Mouse (Mus musculus): ENCODE data around the gene Itga2b. TPM values are rescaled to one million over a fixed set of nuclear protein-coding genes. Genes with fewer than 3 reads are reported as not detected.
A peak's percentile ranks its signal among the peaks of the same experiment; 100 is the strongest.

The Itga2b gene
- total and polyA plus RNA-seq, 3 experiments, result 27.3 to 72.3 (median 27.8) TPM

- Histone ChIP-seq H3K4me3 (ENCODE audit: low read depth, low read length) (no peak overlapping the region), H3K36me3 (replicated peaks) (peaks cover 14% of the 10 kb centered on the region), H3K4me1 (ENCODE audit: insufficient read depth, low read depth, low read length) (peaks cover 14% of the 10 kb centered on the region; the same call in 1 of the 2 replicates), H3K27me3 (ENCODE audit: insufficient read depth, low read length) (peaks cover 75% of the 10 kb centered on the region), H3K9me3 (replicated peaks) (peaks cover 14% of the 10 kb centered on the region)
- ATAC-seq (ENCODE audit: extremely low read depth, insufficient number of reproducible peaks, low FRiP score, poor library complexity, severe bottlenecking) (no peak), DNase-seq (ENCODE audit: low spot score) (no peak)
- TF ChIP-seq CTCF (IDR thresholded peaks at IDR 0.05; ENCODE audit: low read depth, low read length) (no peak), POLR2AphosphoS5 (IDR thresholded peaks at IDR 0.05; ENCODE audit: insufficient replicate concordance, low read depth, low read length) (no peak), TAL1 (conservative IDR thresholded peaks at IDR 0.05; ENCODE audit: low read depth, low read length) (no peak), GATA1 (IDR thresholded peaks at IDR 0.05; ENCODE audit: borderline replicate concordance, low read length) (no peak), GATA2 (IDR thresholded peaks at IDR 0.05; ENCODE audit: borderline replicate concordance, low read depth, low read length) (no peak)
These were observed 29.7 kb downstream of the Itga2b start for GRCm38 (mm10) chr11:102440255-102440654.

- peaks cover 14% of the 10 kb centered on the region; the same call in 1 of the 2 replicates for H3K4me1 ChIP-seq (ENCODE audit: insufficient read depth, low read depth, low read length)
- H3K27me3 ChIP-seq (ENCODE audit: insufficient read depth, low read length), result peaks cover 66% of the 10 kb centered on the region
- H3K9me3 ChIP-seq (replicated peaks), result peaks cover 14% of the 10 kb centered on the region
- no peak for TF ChIP-seq GATA1 (IDR thresholded peaks at IDR 0.05; ENCODE audit: borderline replicate concordance, low read length)
- no peak for TF ChIP-seq POLR2AphosphoS5 (IDR thresholded peaks at IDR 0.05; ENCODE audit: insufficient replicate concordance, low read depth, low read length)
- no peak for TF ChIP-seq CTCF (IDR thresholded peaks at IDR 0.05; ENCODE audit: low read depth, low read length)
- no peak for TF ChIP-seq GATA2 (IDR thresholded peaks at IDR 0.05; ENCODE audit: borderline replicate concordance, low read depth, low read length)
- no peak for TF ChIP-seq TAL1 (conservative IDR thresholded peaks at IDR 0.05; ENCODE audit: low read depth, low read length)
- H3K4me3 ChIP-seq (ENCODE audit: low read depth, low read length), result no peak overlapping the region
- DNase-seq (ENCODE audit: low spot score) (no peak), ATAC-seq (ENCODE audit: extremely low read depth, insufficient number of reproducible peaks, low FRiP score, poor library complexity, severe bottlenecking) (no peak)
- peaks cover 22% of the 10 kb centered on the region for H3K36me3 ChIP-seq (replicated peaks)
These were observed 30.5 kb downstream of the Itga2b start for GRCm38 (mm10) chr11:102439093-102440082.

- H3K27me3 ChIP-seq (ENCODE audit: insufficient read depth, low read length), result peaks cover 57% of the 10 kb centered on the region
- H3K9me3 ChIP-seq (replicated peaks), result peaks cover 14% of the 10 kb centered on the region
- TF ChIP-seq CTCF (IDR thresholded peaks at IDR 0.05; ENCODE audit: low read depth, low read length) (peak; percentile 21; the same call in 1 of the 2 replicates), GATA2 (IDR thresholded peaks at IDR 0.05; ENCODE audit: borderline replicate concordance, low read depth, low read length) (no peak)
- peaks cover 31% of the 10 kb centered on the region for H3K36me3 ChIP-seq (replicated peaks)
- H3K4me3 ChIP-seq (ENCODE audit: low read depth, low read length), result no peak overlapping the region; the same call in 1 of the 2 replicates
- ATAC-seq (ENCODE audit: extremely low read depth, insufficient number of reproducible peaks, low FRiP score, poor library complexity, severe bottlenecking) (no peak), DNase-seq (ENCODE audit: low spot score) (no peak)
- H3K4me1 ChIP-seq (ENCODE audit: insufficient read depth, low read depth, low read length), result peaks cover 12% of the 10 kb centered on the region; the same call in 1 of the 2 replicates
These were observed 31.5 kb downstream of the Itga2b start for GRCm38 (mm10) chr11:102438212-102439092.

GRCm38 (mm10) chr11:102437120-102438061 lies 32.5 kb downstream of the Itga2b start:
- peaks cover 36% of the 10 kb centered on the region for H3K36me3 ChIP-seq (replicated peaks)
- no peak for DNase-seq (ENCODE audit: low spot score)
- ATAC-seq (ENCODE audit: extremely low read depth, insufficient number of reproducible peaks, low FRiP score, poor library complexity, severe bottlenecking), result no peak

GRCm38 (mm10) chr11:102436471-102436790 lies 33.5 kb downstream of the Itga2b start:
- Histone ChIP-seq H3K4me3 (ENCODE audit: low read depth, low read length) (no peak overlapping the region), H3K36me3 (replicated peaks) (peaks cover 36% of the 10 kb centered on the region), H3K4me1 (ENCODE audit: insufficient read depth, low read depth, low read length) (peaks cover 26% of the 10 kb centered on the region), H3K9me3 (replicated peaks) (peaks cover 14% of the 10 kb centered on the region), H3K27me3 (ENCODE audit: insufficient read depth, low read length) (peaks cover 53% of the 10 kb centered on the region)
- no peak for ATAC-seq (ENCODE audit: extremely low read depth, insufficient number of reproducible peaks, low FRiP score, poor library complexity, severe bottlenecking)
- TF ChIP-seq GATA2 (IDR thresholded peaks at IDR 0.05; ENCODE audit: borderline replicate concordance, low read depth, low read length) (no peak), POLR2AphosphoS5 (IDR thresholded peaks at IDR 0.05; ENCODE audit: insufficient replicate concordance, low read depth, low read length) (no peak), GATA1 (IDR thresholded peaks at IDR 0.05; ENCODE audit: borderline replicate concordance, low read length) (no peak), TAL1 (conservative IDR thresholded peaks at IDR 0.05; ENCODE audit: low read depth, low read length) (no peak), CTCF (IDR thresholded peaks at IDR 0.05; ENCODE audit: low read depth, low read length) (no peak)
- no peak for DNase-seq (ENCODE audit: low spot score)

More at GRCm38 (mm10) chr11:102437120-102438061, 32.5 kb downstream of the Itga2b start:
- no peak overlapping the region; the same call in 1 of the 2 replicates for H3K4me3 ChIP-seq (ENCODE audit: low read depth, low read length)
- H3K9me3 ChIP-seq (replicated peaks), result peaks cover 14% of the 10 kb centered on the region
- no peak for TF ChIP-seq CTCF (IDR thresholded peaks at IDR 0.05; ENCODE audit: low read depth, low read length)
- no peak for TF ChIP-seq TAL1 (conservative IDR thresholded peaks at IDR 0.05; ENCODE audit: low read depth, low read length)
- TF ChIP-seq GATA1 (IDR thresholded peaks at IDR 0.05; ENCODE audit: borderline replicate concordance, low read length), result no peak
- no peak for TF ChIP-seq POLR2AphosphoS5 (IDR thresholded peaks at IDR 0.05; ENCODE audit: insufficient replicate concordance, low read depth, low read length)
- no peak for TF ChIP-seq GATA2 (IDR thresholded peaks at IDR 0.05; ENCODE audit: borderline replicate concordance, low read depth, low read length)
- H3K27me3 ChIP-seq (ENCODE audit: insufficient read depth, low read length), result peaks cover 57% of the 10 kb centered on the region
- H3K4me1 ChIP-seq (ENCODE audit: insufficient read depth, low read depth, low read length), result peaks cover 18% of the 10 kb centered on the region
